Mouse (Mus musculus) adrenal gland, adult (tissue): ENCODE results near the gene Etfrf1.

Experiments used
- DNase-seq, 2 experiments: peaks; one replicate each; pipeline ENCODE4 v3.0.0; 2022 to 2023; ENCODE audit warnings: low spot score in 1 of 2; ENCODE audit not compliant: inconsistent age in 2 of 2

Gene Etfrf1

DNA sequence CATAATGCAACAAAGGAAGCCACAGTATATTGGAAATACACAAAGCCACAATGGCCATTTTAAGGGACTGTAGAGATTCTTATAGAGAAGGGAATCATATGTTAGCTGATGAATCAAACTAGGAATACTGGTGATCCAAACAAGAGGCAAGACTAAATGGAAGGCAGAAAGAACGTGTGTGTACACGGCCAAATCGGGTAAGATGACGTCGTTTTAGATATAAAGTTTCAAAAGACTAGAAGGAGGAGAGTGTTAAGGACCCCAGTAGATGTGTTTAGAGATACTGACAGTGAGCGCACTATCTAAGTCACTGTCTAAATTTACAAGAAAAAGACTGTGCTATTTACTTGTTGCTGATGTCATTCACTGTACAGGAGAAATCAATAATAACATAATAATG, 13.3 kb downstream of the Etfrf1 start:
- DNase-seq: no peak

DNA sequence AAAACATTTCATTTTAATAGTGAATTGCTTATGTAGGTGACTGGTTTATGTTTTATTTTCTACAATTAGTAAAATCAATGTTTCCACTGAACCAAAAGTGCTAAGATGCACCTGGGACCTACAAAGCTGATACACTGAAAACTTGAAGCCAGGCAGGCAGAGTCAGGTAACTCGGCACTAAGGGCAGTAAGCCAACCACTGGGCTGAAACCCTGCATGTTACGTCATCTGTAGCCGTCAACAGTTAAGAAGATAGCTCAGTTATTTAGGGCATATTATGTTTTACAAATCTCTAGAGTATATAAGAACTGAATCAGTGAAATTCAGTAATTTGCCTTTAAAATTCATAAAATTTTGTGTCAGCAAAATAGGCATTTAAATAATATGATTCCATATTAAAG, 15.4 kb downstream of the Etfrf1 start:
- DNase-seq: no peak

DNA sequence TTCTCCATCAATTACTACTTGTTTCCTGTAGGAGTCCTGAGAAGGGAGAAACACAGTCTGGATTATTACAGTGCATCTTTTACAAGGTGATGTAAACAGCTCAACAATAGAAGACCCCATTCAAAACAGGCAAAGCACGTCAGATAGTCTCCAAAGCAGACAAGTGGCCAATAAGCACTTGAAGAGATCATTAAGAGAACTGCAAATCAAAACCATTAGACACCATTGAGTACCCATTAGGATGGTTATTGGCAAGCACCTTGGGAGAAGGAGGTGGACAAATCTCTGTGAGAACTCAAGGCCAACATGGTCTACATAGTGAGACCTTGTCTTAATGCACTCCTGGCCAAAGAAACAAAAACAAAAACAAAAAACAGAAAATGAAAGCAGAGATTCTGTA, 23.5 kb downstream of the Etfrf1 start:
- DNase-seq: no peak

DNA sequence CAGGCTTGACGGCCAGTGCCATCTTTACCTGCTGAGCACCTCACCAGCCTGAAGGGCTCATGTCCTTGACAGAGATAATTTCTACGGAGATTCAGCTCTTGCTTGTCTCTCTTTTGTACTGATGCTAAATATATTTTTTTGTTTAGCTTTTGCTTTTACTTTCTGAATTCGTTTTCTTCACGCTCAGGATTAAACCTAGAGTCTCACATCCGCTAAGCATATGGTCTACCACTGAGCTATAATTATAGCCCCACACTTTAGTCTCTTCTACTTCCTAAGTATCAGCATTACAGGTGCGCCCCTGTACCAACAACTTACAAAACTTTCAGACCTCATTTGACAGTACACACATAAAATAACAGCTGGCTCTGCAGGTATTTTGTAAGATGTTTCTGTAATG, 24.4 kb downstream of the Etfrf1 start:
- no peak for DNase-seq

DNA sequence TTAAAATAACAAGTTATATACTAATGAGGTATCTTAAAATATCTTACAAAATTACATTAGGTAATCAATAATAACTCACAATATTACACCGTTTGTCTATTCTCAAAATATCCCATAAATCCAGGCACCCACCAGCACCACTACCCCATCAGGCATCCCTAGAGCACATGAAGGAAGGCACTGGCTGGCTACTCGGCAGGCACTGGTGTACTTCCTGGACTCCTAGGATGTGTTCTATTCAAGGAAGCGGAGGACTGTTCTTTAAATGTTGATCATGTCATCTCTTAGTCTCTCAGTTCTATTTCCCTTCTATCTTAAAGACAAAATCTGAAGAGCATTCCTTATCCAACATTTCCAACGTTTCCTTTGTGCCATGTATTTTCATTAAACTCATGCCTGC, 26.2 kb downstream of the Etfrf1 start:
- DNase-seq: no peak

DNA sequence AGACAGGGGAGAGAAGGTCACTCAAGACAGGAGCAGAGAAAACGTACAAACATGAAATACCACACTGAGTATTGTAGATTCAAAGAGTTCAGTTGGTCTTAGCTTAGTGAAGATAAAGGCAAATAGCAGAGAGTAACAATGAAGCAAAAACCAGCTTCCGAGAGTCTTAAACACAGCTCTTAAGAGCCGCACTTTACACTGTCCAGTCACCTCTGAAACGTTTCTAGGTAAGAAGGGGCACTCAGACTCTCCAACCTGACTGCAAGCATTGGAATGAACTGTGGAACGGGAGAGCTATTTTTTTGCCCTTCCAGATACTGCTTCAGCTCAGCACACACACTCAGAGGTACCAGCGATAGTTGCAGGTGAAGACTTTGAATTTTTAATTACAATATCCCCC, 29.4 kb downstream of the Etfrf1 start:
- no peak for DNase-seq

DNA sequence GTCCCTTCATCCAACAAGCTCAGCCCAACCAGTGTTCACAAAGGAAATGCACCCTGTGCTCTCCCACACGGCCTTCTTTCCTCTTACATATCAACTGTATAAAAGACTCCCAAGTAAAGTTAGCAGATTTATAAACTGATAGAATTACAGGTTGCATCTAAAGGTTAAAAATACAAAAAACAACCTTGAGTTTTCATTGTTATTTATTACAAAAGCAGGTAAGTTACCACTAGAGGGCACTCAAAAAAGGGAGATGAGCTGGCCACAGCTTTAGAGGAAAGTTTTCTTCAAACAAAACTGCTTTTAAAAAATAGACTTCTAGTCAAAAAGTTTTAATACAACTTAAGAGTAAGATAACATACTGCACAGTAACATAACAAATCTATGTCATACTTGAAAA, 31.6 kb downstream of the Etfrf1 start:
- DNase-seq: peak in 1 of 2 experiments; percentile 63

DNA sequence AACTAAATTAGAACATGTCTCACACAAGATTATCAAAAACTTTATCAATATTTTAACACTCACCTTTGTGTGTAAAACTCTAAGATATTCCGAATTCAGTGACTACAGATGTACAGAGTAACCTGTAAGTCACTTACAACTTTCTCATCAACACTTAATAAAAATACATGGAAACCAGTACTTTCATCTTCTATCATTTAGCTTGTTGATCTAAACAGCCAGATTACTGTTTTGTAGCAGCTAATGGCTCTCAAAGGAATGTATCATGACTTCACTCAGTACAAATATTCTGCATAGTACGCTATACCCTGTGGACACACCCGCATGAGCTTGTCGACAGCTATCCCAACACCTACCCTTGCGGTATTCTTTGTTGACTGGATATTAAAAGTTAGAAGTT, 35.9 kb downstream of the Etfrf1 start:
- DNase-seq: no peak

DNA sequence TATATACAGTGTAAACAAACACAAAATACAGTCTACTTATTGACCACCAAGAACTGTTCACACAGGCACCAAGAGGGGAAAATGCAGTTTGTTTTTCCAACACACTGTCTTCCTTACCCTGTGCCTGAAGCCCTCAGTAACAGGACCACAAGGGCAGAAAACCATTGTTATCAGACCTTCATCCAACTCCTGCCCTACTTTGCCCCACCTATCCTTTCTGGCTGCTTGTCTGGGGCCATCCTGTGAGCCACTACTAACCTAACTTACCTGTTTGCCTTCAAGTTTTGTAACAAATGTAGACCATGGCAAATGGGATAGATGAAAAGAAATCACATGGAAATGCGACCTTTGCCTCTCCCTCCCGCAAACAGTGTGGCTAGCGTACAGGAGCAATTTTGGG, 37.0 kb downstream of the Etfrf1 start:
- DNase-seq: no peak

DNA sequence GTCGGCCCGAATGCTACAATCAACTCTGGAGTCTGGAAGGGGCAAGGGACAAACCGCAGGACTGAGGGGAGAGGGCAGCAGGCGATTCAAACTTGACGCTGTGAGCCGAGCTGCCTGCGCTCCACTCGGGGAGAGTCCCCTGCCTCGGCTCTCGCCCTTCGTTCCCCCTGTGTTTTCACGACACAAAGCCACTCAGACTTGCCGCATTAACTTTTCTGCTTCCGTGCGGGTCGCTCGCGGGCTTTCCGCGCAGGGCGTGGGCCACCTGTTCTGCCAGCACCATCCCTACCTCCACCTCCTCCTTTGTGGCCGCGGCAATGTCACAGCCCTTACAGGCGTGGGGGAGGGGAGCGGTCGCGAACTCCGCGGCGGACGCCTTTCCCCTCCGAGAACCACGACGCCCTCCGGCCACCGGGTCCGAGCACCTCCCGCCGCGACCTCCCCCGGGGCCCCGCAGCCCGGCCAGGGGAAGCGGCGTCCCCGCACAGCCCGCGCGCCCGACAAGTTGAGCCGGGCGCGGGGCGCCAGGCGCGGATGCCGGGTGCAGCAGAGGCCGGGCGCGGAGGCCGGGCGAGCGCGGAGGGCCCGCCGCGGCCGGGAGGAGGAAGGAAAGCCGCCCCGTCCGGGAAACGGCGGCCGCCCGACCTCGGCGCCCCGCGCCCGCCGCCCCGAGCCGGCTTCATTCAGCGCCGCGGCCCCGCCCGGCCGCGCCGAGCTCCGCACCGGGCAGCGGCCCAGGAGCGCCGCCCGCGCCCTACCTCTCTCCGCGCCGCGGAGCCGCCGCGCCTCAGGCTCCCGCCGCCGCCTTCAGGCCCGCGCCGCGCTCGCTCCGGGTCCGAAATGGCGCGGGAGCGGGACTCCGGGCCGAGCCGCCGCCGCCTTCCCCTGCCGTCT, 38.6 kb downstream of the Etfrf1 start:
- peak; percentile 73 to 88 for DNase-seq

DNA sequence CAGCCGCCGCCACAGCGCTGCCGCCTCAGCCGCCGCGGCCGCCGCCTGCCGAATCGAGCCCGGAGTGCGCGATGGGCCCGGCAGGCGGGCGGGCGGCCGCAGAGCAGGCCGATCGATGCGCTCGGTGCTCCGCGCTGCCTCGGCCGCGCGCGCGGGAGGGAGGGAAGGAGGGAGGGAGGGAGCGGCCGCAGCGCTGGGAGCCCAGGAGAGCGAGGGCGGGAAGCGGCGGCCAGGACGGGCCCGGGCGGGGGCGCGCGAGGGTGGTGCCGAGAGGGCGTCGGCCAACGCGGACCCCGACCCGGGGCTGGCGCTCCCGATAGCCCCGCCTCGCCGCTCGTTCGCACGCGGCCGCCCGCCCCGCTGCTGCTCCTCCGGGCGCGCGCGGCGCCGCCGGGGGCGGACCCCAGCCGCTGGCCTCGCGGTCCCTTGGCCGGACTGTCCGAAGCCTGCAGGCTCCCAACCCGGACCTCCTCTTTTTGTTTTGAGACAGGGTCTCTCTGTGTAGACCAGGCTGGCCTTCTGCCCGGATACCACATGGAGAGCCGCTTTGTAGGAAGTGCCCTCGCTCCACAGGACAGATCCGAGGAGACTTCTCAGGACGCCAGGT, 39.4 kb downstream of the Etfrf1 start, which contains the start of gene Kras:
Kras (minus strand) TSS at position 55 of the 607 bp plus-strand sequence.
- peak; percentile 94 to 97 for DNase-seq

DNA sequence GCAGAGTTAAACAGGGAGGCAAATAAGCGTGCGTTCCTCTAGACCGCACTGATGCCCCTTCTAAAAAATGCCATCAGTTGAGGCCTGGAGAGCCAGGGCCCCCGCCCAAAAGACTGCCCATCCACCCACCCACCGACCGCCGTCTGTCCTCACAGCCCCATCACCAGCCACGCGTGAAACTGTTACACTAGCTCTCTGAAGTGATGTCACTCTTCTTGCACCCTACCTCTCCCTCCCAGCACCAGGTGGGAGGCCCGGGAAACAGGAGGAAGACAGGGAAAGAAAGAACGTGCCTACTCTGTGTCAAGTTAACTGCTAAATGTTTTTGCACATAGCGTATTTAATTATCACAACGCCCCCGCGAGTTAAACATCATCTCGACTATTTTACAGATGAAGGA, 39.9 kb downstream of the Etfrf1 start:
- DNase-seq: peak in 1 of 2 experiments; percentile 42

DNA sequence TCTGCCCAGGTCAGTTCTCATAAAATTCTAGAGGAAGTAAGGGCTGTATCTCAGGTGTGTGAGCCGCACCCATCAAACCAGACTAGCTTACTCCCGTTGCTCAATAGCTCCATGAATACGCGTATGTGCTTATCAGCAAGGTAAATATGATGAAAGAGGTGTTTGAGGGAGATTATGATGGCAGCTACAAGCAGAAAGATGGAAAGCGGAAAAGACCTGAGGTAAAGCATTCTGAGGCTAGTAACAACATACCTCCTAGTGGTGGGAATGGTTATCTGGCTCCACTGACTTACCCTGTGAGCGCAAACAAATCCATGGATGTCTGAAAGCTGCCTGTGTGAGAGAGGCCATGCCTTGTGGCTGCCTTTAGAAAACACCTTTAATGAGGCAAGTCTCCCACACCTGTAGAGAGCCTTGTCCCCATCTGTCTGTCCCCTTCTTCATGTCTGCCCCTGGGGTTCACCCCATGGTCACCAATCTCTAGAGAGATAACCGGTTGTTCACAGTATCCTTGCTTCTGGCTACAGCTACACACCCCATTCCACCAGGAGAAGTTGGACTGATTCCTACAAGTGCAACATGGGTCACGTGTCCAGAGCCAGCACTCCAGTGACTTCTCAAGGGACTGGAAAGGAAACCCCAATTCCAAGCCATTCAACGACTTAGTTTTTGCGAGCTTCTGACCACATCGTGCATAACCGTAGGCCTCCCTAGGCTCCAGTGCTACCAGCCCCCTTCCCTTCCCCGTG, 45.2 kb downstream of the Etfrf1 start:
- no peak for DNase-seq

DNA sequence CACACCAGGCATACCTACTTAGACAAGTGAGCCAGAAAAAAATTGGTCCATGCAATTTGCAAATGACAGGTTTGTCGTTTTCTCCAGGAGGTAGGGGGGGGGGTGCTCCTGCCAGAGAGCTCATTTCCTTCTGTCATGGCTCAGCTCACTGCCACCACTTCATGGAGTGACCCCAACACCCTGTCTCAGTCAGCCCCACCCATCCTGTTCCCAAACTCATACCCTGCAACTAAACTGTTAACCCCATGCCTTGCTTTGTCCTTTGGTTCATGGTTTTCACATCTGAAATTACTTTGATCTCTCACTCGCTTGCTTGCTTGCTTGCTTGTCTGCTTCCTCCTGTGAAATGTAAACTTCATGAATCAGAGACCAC, 45.8 kb downstream of the Etfrf1 start:
- no peak for DNase-seq

DNA sequence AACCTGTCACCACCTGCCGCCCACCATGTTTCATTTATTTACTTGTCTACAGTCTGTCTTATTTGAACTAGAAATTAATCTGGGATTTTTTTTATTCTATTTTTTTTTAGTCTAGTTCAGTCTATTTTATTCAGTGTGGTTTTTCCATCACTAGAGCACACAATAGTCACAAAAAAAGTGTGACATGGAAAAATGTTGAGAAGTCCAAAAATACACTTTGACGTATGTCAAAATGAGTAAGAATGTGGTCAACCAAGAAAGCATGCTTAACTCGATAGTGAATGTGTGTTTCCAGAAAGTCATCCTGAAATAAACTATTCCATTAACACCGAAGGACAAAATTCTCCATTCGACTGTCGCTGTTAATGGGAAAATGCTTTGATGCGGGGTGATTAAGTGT, 51.4 kb downstream of the Etfrf1 start:
- DNase-seq: no peak
